Mouse (Mus musculus): ENCODE measurements around the gene Zfp949.
A peak's percentile ranks its signal among the peaks of the same experiment; 100 is the strongest.

Zfp949 gene

GRCm38 (mm10) chr9:88547851-88548613 is at the start of gene Zfp949:
Gene Zfp949, plus strand, starts transcription at chr9:88548020.
- peak; percentile 87 for DNase-seq (ENCODE audit: extremely low spot score)

GRCm38 (mm10) chr9:88500112-88500511 is 47.7 kb upstream of the Zfp949 start:
- no peak for DNase-seq (ENCODE audit: extremely low spot score)

- DNase-seq (ENCODE audit: extremely low spot score): no peak
These were observed 46.0 kb upstream of the Zfp949 start for GRCm38 (mm10) chr9:88501846-88502245.

GRCm38 (mm10) chr9:88515546-88515945 is 32.3 kb upstream of the Zfp949 start:
- no peak for DNase-seq (ENCODE audit: extremely low spot score)

GRCm38 (mm10) chr9:88516361-88516995 is 31.3 kb upstream of the Zfp949 start:
- DNase-seq (ENCODE audit: extremely low spot score): no peak

- peak; percentile 52 for DNase-seq (ENCODE audit: extremely low spot score)
These were observed 28.3 kb upstream of the Zfp949 start for GRCm38 (mm10) chr9:88519390-88520121.

- DNase-seq (ENCODE audit: extremely low spot score): peak; percentile 53
These were observed 27.5 kb upstream of the Zfp949 start for GRCm38 (mm10) chr9:88520122-88520848.

- DNase-seq (ENCODE audit: extremely low spot score): no peak
These were observed 26.9 kb upstream of the Zfp949 start for GRCm38 (mm10) chr9:88520849-88521483.

GRCm38 (mm10) chr9:88521961-88522568 is 25.8 kb upstream of the Zfp949 start:
- no peak for DNase-seq (ENCODE audit: extremely low spot score)

- peak; percentile 98 for DNase-seq (ENCODE audit: extremely low spot score)
These were observed 25.1 kb upstream of the Zfp949 start for GRCm38 (mm10) chr9:88522569-88523334.

GRCm38 (mm10) chr9:88523335-88523668 is 24.5 kb upstream of the Zfp949 start:
- no peak for DNase-seq (ENCODE audit: extremely low spot score)

GRCm38 (mm10) chr9:88524367-88524766 is 23.5 kb upstream of the Zfp949 start:
- no peak for DNase-seq (ENCODE audit: extremely low spot score)

- DNase-seq (ENCODE audit: extremely low spot score): no peak
These were observed 23.0 kb upstream of the Zfp949 start for GRCm38 (mm10) chr9:88524796-88525195.

- no peak for DNase-seq (ENCODE audit: extremely low spot score)
These were observed 22.5 kb upstream of the Zfp949 start for GRCm38 (mm10) chr9:88525341-88525740.

- DNase-seq (ENCODE audit: extremely low spot score): no peak
These were observed 19.9 kb upstream of the Zfp949 start for GRCm38 (mm10) chr9:88527956-88528355.

GRCm38 (mm10) chr9:88528736-88529135 is 19.1 kb upstream of the Zfp949 start:
- DNase-seq (ENCODE audit: extremely low spot score): no peak

GRCm38 (mm10) chr9:88529571-88529970 is 18.2 kb upstream of the Zfp949 start:
- no peak for DNase-seq (ENCODE audit: extremely low spot score)

- DNase-seq (ENCODE audit: extremely low spot score): no peak
These were observed 17.7 kb upstream of the Zfp949 start for GRCm38 (mm10) chr9:88529979-88530580.

- no peak for DNase-seq (ENCODE audit: extremely low spot score)
These were observed 13.7 kb upstream of the Zfp949 start for GRCm38 (mm10) chr9:88534093-88534492.

Measured in embryo, embryonic 9.5 days (tissue).